Mouse (Mus musculus): ENCODE measurements around the gene Exoc6.

DNA sequence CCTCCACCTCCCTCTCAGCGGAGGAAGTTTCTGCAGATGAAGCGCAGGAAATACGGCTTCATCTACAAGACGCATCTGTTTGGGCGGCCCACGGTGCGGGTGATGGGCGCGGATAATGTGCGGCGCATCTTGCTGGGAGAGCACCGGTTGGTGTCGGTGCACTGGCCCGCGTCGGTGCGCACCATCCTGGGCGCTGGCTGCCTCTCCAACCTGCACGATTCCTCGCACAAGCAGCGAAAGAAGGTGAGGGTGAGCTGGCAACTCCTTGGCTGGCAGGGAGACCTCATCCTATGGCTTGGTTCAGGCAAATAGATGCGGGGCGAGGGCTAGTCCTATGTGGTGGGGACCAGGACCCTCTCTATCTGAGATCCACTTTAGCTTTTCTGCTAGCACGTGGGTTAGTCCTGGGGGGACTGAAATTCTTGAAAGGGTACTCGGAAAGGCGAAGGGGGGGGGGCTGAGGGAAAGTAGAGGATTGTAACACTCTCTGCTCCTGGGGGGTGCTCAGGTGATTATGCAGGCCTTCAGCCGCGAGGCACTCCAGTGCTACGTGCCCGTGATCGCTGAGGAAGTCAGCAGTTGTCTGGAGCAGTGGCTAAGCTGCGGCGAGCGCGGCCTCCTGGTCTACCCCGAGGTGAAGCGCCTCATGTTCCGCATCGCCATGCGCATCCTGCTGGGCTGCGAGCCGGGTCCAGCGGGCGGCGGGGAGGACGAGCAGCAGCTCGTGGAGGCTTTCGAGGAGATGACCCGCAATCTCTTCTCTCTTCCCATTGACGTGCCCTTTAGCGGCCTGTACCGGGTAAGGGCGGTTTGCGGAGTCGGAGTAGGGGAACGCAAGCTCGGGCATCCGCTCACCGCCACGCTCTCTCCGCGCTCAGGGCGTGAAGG, 148.3 kb downstream of the Exoc6 start:
- TF ChIP-seq CTCF (IDR thresholded peaks at IDR 0.05; ENCODE audit: low read depth, low read length) (no peak), POLR2A (IDR thresholded peaks at IDR 0.05; ENCODE audit: extremely low read depth, insufficient read depth, low read length) (no peak)
